Mouse (Mus musculus): ENCODE data around the gene Timp2.

DNA sequence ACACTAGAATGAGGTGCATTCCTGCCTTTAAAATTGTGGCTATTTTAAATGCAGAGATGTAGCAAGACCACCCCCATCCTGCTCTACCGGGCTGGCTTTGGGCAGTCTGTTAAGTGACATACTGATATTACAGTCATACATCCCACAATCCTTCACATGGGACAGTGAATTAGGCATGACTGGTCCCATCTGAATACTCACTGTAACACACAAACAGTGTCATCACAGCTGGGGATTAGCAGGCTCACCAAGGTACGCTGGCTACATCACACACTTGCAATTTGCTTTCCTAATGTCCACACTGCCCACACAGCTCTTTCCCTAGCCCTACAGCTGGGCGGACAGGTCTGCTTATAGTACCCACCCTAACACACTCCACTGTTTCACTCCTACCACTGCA is 75.3 kb downstream of the Timp2 start:
- TF ChIP-seq CTCF (IDR thresholded peaks at IDR 0.05; ENCODE audit: low read depth, low read length) = no peak
- TF ChIP-seq POLR2A (IDR thresholded peaks at IDR 0.05; ENCODE audit: borderline replicate concordance, low read depth, low read length) = no peak

Measured in bone marrow macrophage, adult 2 months (primary cell).